Mouse (Mus musculus) erythroblast, embryonic 14.5 days (primary cell): ENCODE data around the gene Cd209d. TPM values are rescaled to one million over a fixed set of nuclear protein-coding genes. Genes with fewer than 3 reads are reported as not detected.
"Not testable (repeated sequence)": the region's sequence is repeated elsewhere in the genome, so short reads cannot be mapped to it uniquely, and the experiment has no call there.

ENCODE experiments used
- H3K27me3 ChIP-seq: 2 replicates; pipeline ENCODE4 v1.6.1; 2012; ENCODE audit warnings: inconsistent platforms; ENCODE audit not compliant: control insufficient read depth
- H3K36me3 ChIP-seq: 2 replicates; pipeline ENCODE4 v1.6.1; 2012; ENCODE audit warnings: mild to moderate bottlenecking, inconsistent platforms; ENCODE audit not compliant: control insufficient read depth
- H3K4me1 ChIP-seq: 2 replicates; pipeline ENCODE4 v1.6.1; 2012; ENCODE audit warnings: inconsistent platforms; ENCODE audit not compliant: control insufficient read depth
- H3K4me3 ChIP-seq: replicated peaks from 2 replicates; pipeline ENCODE3; 2012; ENCODE audit warnings: moderate library complexity, mild to moderate bottlenecking, inconsistent platforms
- H3K9me3 ChIP-seq: 2 replicates; pipeline ENCODE4 v1.6.1; 2012; ENCODE audit warnings: low read length, inconsistent platforms, mixed read lengths; ENCODE audit not compliant: control insufficient read depth
- GATA1 ChIP-seq: IDR thresholded peaks from 2 replicates; pipeline ENCODE4 v1.6.1; 2012; ENCODE audit warnings: low read length, inconsistent platforms, mixed read lengths
- TAL1 ChIP-seq: IDR thresholded peaks from 3 replicates; pipeline ENCODE4 v1.6.1; 2012; ENCODE audit warnings: low read length, inconsistent platforms, mixed read lengths
- polyA plus RNA-seq: library from polyadenylated mRNA; stranded (reverse); fragments of >175 nt; gene quantifications from 2 replicates; pipeline ENCODE4 v1.2.3, GENCODE M21; 2012

The Cd209d gene
- not detected in 2 replicates for polyA plus RNA-seq

GRCm38 (mm10) chr8:3878455-3878854, at the start of gene Cd209d:
Gene Cd209d (minus strand): TSS chr8:3878555.
- no peak for TF ChIP-seq GATA1
- no peak for TF ChIP-seq TAL1
- H3K36me3 ChIP-seq, result no peaks in the 10 kb centered on the region
- no peaks in the 10 kb centered on the region for H3K4me1 ChIP-seq
- no peak within 1 kb of the TSS for H3K4me3 ChIP-seq
- H3K27me3 ChIP-seq, result no peaks in the 10 kb centered on the region
- no peaks in the 10 kb centered on the region for H3K9me3 ChIP-seq

GRCm38 (mm10) chr8:3926744-3927143, 48.4 kb upstream of the Cd209d start, which contains the start of gene Cd209b:
Gene Cd209b (minus strand): TSS chr8:3926844.
- TF ChIP-seq TAL1 (no peak), GATA1 (no peak)
- Histone ChIP-seq H3K9me3 (0 out of 2 replicates have a peak, but pooled peaks cover 2% of the 10 kb centered on the region), H3K4me1 (no peaks in the 10 kb centered on the region), H3K36me3 (no peaks in the 10 kb centered on the region), H3K4me3 (no peak within 1 kb of the TSS), H3K27me3 (no peaks in the 10 kb centered on the region)

- Histone ChIP-seq H3K36me3 (no peaks in the 10 kb centered on the region), H3K9me3 (no peaks in the 10 kb centered on the region), H3K27me3 (no peaks in the 10 kb centered on the region), H3K4me1 (no peaks in the 10 kb centered on the region), H3K4me3 (no peak overlapping the region)
- TF ChIP-seq GATA1, result no peak
- no peak for TF ChIP-seq TAL1
Observed at GRCm38 (mm10) chr8:3876121-3876520, 2.2 kb downstream of the Cd209d start.

GRCm38 (mm10) chr8:3862736-3863135, 15.6 kb downstream of the Cd209d start:
- H3K36me3 ChIP-seq, H3K27me3 ChIP-seq, H3K9me3 ChIP-seq, H3K4me1 ChIP-seq, H3K4me3 ChIP-seq: not testable (repeated sequence)

GRCm38 (mm10) chr8:3854209-3854608, 24.1 kb downstream of the Cd209d start, which contains the start of gene Cd209e:
Gene Cd209e (minus strand): TSS chr8:3854309.
- Histone ChIP-seq H3K36me3 (no peaks in the 10 kb centered on the region), H3K27me3 (no peaks in the 10 kb centered on the region), H3K4me3 (no peak within 1 kb of the TSS), H3K9me3 (no peaks in the 10 kb centered on the region), H3K4me1 (no peaks in the 10 kb centered on the region)
- no peak for TF ChIP-seq TAL1
- no peak for TF ChIP-seq GATA1

Other genes starting within 250 kb of the Cd209d start
- 13.3 and 17.2 TPM in 2 replicates for gene Stxbp2, start 247.6 kb downstream of the Cd209d start, polyA plus RNA-seq
- not detected in 2 replicates for gene Retn, start 222.8 kb downstream of the Cd209d start, polyA plus RNA-seq
- gene Mcemp1, start 212.8 kb downstream of the Cd209d start, polyA plus RNA-seq, result not detected in 2 replicates
- gene Fcor, start 206.2 kb downstream of the Cd209d start, polyA plus RNA-seq, result not detected in 2 replicates
- 0.90 and 0.92 TPM in 2 replicates for gene Trappc5, start 202.3 kb downstream of the Cd209d start, polyA plus RNA-seq
- gene Fcer2a, start 184.4 kb downstream of the Cd209d start, polyA plus RNA-seq, result not detected in 2 replicates
- gene Clec4g, start 157.9 kb downstream of the Cd209d start, polyA plus RNA-seq, result 0.03 TPM in 1 of 2 replicates, not detected in the other
- not detected in 2 replicates for gene Cd209a, start 129.6 kb downstream of the Cd209d start, polyA plus RNA-seq
- not detected in 2 replicates for gene Cd209e, start 24.2 kb downstream of the Cd209d start, polyA plus RNA-seq
- not detected in 2 replicates for gene Cd209b, start 48.3 kb upstream of the Cd209d start, polyA plus RNA-seq
- not detected in 2 replicates for gene Cd209c, start 76.2 kb upstream of the Cd209d start, polyA plus RNA-seq
- not detected in 2 replicates for gene Cd209f, start 227.3 kb upstream of the Cd209d start, polyA plus RNA-seq